Mouse (Mus musculus): Measurements from ENCODE around the gene Adamts1.

Gene Adamts1

DNA sequence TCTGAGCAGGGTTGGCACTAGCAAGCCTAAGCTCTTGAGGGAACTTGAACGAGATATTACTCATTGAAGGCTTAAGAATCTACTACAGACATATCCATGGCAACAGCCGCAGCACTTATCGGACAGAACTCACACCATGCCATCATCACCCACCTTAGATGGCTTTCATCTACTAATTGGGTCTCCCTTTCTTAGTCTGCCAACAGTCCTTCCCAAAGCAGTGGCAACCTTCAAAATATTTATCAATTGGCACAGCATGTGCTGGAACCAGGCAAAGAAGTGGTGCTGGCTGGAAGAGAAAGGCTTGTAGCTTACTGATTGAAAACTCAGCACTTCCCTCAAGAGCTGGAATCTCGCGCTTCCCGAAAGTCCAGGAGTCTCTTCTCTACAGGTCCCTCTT lies 37.7 kb downstream of the Adamts1 start:
- DNase-seq (ENCODE audit: low read depth) = no peak

DNA sequence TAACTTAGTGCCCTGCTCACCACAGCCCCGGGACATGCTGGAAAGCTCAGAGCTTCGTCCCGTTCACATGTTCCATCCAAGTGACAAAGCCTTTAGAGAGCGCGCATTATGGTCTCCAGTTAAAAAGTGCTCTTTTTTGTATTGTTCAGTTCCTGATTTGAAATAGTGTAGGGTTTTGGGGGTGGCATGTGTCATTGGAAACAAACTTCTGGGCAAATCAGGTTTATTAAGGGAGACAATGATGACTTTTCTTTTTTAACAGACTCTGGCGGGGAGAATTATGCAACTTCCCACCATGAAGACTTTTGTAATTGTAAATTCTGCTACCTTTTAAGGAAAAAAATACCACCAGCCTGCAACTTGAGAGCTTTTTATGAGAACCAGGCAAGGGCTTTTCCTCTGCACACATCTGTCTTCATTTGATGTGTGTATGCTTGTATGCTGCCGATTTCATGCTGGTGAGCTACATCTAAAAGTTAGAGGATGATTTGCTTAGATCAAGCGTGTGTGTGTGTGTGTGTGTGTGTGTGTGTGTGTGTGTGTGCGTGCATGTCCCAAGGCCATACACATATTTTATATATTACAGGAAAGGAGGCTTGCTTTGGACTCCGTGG lies 40.8 kb downstream of the Adamts1 start:
- no peak for DNase-seq (ENCODE audit: low read depth)

DNA sequence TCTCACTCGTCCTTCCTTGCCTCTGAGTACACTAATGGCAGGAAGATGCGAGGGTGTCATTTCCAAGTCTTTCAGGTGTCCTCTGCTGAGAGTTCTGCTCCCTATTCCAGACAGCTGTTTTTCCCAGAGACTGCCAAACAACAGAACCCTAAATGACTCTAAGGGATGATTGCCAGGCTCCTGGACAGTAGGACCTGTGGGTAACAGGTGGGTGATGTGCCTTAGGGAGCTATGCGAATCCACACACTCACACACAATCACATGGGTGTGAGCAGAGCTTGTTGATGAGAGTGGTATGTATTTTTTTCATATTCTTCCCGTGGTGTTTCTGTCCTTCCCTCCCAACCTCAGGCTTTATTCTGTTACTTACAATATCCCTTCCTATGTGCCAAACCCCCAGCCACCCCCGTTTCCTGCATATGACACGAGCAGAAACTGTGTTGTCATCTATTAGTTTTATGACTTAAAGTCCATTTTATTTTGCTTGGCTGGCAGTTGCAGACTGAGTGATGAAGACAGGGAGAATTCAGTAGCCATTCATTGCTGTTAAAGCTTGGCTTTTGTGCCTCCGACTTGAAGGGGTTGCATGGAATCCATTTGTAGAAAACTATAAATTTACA lies 41.8 kb downstream of the Adamts1 start:
- DNase-seq (ENCODE audit: low read depth) = no peak

DNA sequence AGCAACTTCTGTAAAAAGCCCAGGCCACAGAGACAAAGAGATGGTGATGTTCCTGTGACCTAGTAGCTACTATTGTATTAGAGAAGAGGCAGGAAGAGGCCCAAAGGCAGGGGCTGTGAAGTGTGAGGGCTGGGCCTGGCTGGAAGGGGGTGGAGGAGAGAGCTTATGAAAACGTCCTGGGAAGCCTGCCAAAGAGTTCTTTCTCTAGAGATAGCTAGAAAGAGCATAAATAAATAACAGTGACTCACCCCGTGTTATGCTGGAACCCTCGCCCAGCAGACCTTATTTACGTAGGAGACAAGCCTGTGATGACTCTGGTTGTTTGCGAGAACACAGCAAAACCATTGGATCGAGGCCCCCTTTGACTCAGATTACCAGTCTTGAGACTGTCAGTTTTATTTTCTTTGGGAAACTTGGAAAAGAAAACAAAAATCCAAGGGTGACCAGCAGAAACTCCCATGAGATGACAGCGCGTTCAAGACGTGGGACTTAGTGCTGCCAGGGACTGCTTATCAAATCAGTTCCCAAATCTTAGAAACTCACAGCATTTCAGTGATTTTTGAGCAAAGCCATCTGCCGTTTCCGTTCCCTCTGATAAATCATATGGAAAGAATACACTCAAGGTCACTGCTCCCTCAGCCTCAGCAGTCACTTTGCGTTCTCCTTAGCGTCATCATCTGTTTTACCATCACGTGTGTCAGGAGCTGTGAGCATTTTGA lies 46.7 kb downstream of the Adamts1 start:
- no peak for DNase-seq (ENCODE audit: low read depth)

DNA sequence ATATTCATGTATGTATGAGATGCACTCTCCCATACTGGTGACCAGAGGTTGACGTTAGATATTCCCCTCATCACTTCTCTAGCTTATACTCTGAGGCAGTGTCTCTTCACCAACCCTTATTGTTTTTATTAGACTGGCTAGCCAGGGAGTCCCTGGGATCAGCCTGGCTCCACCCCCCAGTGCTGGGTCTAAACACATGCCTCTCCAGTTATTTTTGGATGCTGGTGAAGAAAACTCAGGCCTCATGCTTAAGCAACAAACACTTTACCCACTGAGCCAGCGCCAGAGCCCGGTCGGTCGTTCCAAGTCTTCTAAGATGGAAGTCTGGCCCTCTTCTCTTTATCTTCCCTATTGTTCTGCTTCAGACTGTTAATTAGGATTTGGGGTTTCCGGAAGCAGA lies 53.6 kb downstream of the Adamts1 start:
- no peak for DNase-seq (ENCODE audit: low read depth)

DNA sequence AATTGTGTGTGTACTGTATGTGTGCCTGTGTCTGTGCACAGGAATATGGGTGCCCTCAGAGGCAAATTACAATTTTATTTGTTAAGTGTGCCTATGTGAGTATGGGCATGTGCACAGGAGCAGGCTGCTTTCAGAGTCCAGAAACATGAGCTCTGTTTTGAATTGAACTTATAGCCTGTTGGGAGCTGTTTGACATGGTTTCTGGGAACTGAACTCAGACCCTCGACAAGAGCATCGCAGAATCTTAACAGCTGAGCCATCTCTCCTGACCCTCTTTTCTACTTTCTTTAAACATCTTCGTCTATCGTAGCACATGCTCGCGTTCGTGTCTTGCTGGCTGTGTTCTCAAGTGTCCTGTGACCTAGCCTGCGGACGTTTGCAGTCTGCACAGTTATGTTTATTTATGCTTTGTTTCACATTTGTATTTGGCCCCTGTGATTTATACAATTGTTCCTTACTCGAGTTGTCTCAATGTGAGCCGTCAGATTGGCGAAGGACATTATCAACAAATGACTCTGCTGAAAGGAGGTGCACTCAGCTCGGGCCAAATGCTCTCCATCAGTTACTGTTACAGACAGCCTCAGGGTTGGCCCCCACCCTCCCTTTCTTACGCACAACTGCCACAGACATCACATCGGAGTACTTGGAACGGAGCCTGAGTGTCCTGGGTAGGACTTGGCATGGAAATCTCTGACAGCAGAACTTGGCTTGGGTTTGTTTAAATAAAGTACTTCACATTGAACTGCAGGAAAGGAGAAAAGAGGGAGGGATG lies 55.1 kb downstream of the Adamts1 start:
- DNase-seq (ENCODE audit: low read depth) = no peak

DNA sequence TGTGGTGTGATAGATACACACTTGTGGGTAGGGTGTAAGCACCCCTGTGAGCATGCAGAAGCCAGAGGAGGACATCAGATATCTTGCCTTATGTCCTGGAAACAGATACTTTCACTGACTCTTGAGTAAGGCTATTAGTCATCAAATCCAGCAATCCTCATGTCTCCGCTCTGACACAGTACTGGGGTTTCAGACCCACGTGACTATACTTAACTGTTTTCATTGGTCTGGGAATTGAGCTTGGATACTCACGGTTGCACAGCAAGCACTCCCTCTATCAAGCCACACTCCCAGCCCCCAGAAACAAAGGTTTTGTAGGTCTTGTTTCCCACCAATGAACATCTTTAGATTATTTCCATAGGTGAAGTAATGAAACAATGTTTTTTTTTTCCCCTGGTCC lies 56.5 kb downstream of the Adamts1 start:
- no peak for DNase-seq (ENCODE audit: low read depth)
